Mouse (Mus musculus): Measurements from ENCODE around the gene Zfyve27.

Zfyve27 gene

DNA sequence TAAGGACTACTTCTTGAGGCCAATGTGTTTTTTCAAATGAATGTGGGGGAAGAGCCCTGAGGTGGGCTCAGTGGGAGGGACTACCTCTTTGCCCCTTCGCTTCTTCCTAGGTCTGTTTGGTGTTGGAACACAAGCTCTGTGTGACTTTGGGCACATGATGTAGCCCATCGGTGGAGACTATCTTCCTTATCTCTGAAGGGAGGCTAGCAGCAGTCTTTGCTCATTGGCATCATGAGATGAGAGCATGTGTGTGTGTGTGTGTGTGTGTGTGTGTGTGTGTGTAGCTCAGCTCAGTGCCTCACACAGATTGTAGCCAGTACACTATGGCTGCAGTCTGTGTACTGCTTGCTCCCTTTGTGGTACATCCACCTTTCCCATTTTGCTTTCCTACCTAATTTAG, 13.7 kb downstream of the Zfyve27 start:
- no peak for DNase-seq (ENCODE audit: low read depth, low spot score)

DNA sequence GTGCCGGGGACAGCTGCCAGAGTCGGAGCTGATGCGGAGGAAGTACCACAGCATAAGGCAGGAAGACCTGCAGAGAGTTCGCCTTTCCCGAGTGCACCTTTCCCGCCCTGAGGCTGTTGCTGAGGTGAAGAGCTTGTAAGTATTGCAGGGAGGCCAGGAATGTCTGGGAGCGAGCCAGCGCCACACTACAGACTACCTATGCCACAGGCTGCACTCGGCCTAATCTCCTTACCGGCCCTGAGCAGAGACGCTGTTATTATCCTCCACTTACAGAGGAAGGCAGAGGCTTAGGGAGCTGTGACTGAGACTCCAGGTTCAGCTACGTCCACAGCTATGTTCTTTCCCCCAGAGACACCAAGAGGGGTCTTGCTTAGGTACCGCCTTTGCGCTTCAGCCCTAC, 15.6 kb downstream of the Zfyve27 start:
- DNase-seq (ENCODE audit: low read depth, low spot score) = no peak

DNA sequence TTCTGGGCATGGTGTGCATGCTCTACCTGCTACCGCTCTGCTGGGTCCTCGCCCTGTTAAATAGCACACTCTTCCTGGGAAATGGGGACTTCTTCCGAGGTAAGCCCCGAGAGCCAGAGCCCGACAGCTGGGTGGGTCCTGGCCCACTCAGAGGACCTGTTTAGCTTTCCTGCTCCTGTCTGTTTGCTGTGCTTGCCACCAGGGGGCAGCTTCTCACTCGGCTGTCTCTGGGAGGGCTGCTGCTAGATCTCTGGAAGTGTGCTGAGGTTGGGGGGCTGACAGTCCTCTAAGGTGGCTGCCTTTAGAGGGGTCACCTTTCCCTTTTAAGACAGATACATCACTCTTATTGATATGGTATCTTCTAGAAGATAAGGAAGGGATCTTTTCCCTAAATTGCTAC, 18.9 kb downstream of the Zfyve27 start:
- no peak for DNase-seq (ENCODE audit: low read depth, low spot score)

DNA sequence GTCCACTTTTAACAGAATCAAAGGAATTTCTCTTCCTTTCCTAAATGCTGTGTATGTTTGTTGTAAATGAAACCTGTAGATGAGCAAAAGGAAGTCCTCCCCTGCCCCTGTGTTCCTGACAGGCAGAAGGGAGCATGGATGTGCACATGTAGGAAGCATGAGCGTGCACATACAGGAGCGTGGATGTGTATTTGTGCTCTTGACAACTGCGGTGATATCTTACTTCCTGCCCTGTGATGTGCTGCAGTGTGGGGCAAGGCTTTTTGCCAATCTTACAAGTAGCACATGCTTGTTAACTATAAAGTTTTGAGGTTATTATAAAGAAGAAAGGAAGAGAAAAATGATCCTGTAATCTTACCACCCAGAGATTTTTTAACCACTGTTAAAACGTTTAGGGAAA, 26.0 kb downstream of the Zfyve27 start:
- no peak for DNase-seq (ENCODE audit: low read depth, low spot score)

DNA sequence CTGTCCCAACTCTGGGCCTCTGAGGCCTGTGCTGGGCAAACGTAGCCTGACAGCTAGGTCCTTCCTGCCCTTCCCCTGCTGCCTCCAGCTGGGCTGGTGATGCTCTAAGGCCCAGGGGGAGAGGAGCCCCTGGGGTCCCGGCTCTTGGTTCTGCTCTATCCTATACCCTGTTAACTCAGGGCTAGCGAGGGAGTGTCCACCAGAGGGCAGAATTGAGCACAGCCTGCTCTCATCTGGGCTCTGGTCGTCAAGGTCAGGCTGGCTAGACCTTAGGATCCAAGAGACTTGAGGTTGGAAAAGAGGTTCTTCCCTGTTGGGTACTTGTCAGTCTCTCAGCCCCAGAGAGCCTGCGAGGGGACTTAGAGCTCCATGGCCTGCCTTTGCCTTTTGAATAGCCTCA, 26.7 kb downstream of the Zfyve27 start:
- DNase-seq (ENCODE audit: low read depth, low spot score) = peak; percentile 30

DNA sequence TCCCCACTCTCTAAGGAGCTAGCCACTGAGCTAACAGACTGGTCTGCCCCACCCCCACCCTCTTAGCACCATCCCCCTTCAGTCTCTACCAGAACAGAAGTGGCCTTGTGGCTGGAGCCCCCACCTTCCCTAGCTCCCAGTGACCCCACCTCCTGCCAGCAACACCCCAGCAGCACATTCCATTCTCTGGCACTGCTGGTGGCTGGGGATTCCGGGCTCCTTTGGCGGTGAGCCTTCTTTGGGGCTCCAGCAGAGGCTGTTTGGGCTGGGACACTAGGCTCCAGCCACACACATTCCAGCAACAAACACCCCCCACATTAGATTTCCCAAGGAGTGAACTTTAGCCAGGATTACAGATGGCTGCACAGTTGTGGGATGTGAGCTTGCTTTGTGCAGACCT, 29.6 kb downstream of the Zfyve27 start:
- no peak for DNase-seq (ENCODE audit: low read depth, low spot score)

DNA sequence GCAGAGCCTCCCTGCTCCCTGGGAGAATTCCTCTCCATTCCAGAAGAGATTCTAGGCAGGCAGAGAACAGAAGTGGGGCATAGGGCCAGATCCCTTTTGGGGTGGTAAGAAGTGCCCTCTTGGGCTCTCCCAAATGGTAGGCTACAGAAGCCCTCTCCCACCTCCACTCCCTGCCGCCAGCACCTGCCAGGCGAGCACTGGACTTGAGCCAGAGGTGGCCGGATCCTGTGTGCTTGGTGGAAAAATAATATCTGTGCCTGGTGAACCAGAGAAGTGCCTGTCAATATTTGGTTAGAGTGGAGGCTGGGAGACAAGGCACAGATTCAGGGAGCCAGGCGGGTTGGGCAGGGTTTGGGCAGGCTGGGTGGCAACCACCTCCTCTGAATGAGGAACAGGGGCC, 32.6 kb downstream of the Zfyve27 start:
- DNase-seq (ENCODE audit: low read depth, low spot score) = no peak

DNA sequence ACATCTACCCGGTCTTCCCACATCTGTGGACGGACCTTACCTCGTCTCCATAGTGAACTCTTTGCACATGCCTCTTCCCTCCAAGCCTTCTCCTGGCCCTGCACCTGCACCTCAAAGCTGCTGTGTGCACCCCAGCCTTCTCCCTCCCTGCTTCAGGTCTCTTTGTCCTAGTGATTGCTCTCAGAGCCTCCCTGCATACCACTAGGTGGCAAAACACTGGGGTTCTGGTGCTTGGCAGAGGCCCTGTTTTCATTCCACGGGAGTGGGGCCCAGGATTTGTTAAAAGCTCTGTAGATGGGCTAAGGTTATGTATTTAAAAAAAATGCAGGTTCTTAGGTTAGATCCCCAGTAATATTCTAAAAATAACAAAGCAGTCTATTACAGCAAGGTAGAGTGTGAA, 33.3 kb downstream of the Zfyve27 start:
- DNase-seq (ENCODE audit: low read depth, low spot score) = no peak

DNA sequence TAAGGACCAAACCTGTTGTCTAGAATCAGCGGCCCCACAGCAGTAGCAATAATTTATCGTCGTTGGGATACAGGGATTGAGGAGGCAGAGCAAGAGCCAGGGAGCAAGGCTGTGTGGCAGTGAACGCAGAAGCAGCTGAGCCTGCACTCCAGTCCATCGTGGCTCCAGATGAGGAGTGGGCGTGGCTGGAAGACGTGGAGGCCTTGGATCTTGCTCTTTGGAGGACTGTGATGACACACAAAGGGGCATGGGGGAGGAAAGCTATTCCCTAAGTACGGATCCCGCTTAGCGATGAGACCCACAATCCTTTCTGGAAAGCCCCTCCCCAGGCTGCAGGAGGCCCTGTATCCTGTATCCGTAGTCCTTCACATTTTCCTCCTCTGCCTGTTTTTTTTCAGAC, 34.3 kb downstream of the Zfyve27 start:
- no peak for DNase-seq (ENCODE audit: low read depth, low spot score)

DNA sequence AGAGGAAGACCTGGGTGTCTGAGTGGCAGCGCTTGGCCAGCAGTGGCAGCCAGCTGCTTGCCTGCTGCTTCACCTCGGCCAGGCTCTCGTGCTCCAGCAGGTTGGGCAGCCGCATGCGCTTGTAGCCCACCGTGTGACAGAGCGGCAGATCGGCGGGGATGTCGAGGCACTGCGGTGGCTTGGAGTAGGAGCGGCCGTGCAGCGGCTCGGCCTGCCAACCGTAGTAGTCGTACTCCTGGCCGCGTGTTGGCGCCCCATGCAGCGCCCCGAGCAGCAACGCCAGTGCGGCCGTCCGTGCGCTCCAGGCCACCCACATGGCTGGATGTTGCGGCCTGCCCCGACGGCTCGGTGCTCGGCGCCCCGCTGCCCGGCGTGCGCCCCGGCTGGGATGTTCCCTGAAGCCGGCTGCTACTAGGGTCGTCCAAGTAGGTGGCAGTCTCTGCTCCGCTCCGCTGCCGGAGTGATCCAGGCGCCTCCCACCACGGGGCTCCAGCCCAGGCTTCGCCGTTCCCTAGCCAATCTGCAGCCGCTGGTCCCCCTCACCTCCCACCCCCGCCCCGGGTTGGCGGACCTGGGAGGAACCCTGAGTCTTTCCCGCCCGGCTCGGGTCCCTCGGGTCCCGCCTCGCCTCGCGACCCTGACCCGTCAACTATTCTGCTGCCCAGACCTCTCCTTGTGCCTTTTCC, 38.1 kb downstream of the Zfyve27 start, which contains the start of gene Sfrp5:
Gene Sfrp5, minus strand, starts transcription at position 557 of the 686 bp plus-strand sequence.
- DNase-seq (ENCODE audit: low read depth, low spot score) = no peak

DNA sequence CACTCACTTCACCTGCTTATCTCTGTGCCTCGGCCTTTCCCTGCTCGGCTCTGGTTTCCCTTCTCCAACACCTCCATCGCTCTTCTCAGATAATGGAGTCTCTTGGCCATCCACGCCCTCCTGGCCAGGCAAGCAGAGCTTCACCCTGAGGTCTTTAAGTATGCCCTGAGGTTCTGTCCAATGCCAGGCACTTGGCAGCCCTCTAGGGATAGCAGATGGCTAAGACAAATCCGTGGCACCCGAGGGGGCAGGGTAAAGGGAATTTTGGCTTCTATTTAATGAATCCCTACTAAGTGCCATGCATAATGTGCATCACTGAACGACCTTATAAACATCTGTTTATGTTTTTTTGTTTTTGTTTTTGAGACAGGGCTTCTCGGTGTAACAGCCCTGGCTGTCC, 38.7 kb downstream of the Zfyve27 start:
- DNase-seq (ENCODE audit: low read depth, low spot score) = no peak

DNA sequence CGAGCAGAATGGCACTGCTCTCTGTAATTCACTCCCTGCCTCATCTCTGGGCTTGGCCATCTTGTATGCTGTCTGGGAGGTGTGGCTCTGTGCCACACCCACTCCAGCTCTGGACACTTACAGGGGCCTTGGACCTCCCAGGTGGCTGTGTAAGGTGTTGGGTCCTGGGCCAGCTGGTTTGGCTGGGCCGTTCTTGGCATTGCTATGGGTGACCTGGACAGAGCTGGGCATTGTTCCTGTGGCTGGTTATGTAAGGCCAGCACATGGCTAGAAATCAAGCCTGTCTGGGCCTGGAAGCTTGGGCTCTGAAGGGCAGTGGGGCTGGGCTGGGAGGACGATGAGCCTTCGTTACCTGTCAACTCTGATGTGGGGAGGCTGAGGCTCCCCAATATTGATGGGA, 40.6 kb downstream of the Zfyve27 start:
- no peak for DNase-seq (ENCODE audit: low read depth, low spot score)

DNA sequence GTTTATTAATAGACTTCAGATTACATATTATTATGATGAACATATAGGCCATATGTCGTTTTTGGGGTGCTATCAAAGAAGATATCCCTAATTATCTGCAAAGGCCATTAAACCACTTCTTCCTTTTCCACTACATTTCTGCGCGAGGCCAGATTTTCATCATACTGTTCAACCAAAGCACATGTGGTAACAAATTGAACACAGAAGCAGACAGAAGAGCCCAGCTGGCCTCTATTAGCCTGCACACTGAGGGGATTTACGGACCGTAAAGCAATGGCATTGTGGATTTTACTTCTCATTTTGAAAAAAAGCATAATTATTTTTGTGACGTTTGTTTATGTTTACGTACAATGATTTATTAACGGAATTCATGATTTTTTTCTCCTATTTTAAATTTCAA, 41.5 kb downstream of the Zfyve27 start:
- no peak for DNase-seq (ENCODE audit: low read depth, low spot score)

DNA sequence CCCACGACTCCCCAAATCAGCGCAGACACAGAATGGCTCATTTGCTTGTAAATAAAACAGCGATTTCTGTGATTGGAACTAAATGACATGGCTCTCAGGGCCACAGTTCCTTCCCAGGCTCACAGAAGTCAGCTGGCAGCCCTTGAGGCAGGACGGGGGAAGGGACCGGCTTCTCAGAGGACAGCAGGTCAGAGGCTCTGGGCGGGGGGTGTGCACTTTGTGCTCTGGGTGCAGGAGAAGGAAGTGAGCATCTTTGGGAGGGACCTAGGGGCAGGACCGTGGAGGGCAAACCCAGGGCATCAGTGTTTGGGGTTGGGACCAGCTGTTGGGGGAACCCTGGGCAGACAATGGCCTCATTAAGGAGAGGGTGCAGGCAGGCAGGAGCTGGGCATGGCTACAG, 45.7 kb downstream of the Zfyve27 start:
- DNase-seq (ENCODE audit: low read depth, low spot score) = no peak

DNA sequence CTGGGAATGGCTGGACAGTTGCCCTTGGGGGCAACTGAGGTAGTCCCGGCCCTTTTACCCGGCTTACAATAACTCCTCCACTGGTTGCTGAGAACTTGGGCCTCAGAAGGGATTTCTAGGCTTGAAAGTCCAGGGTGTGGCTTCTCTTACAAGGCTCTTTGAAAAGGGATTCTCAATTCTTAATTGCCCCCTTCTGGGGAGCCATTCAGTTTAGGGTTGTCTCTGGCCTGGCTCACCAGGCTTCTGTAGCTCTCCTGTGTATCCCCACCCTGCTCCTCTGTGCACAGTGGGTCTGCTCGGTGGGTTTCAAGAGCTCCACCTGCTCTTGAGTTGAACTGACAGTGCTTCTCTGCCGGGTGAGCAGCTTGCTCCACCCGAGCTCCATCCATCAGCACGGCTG, 46.2 kb downstream of the Zfyve27 start:
- no peak for DNase-seq (ENCODE audit: low read depth, low spot score)

DNA sequence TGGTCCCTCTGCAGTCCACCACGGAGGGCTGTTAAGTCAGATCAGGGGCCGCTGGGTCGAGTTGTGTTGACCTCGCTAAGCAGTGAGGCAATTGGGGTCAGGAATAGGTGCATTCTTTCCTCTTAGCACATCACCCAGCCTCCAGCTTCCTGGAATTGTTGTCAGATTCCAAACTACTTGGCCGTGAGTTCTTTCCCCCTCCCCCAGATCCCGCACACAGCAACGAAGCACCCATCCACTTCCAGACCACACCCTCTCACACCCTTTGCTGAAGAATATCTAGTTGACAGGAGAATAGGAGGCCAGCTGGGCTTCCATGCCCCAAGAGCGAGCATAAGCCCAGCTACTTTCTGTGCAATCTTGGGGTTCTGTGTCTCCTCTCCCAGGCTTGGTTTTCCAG, 48.2 kb downstream of the Zfyve27 start:
- no peak for DNase-seq (ENCODE audit: low read depth, low spot score)

DNA sequence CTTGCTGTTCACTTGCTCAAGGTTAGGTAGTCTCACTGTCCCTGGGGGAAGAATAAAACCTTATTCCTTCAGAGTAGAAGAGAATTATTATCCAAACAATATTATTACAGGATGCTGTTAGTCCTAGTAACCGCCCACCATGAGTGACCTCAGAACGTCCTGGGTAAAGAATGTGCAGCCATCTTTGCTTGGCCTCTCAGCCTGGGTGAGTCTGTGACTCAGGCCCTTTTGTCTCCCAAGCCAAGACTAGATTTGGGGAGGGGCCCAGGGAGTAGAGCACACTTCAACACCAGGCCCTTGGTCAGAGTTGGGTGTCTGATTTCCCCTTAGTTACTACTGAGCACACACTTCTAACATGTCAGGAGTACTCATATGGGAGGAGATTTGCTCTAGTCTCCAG, 50.9 kb downstream of the Zfyve27 start:
- DNase-seq (ENCODE audit: low read depth, low spot score) = no peak

DNA sequence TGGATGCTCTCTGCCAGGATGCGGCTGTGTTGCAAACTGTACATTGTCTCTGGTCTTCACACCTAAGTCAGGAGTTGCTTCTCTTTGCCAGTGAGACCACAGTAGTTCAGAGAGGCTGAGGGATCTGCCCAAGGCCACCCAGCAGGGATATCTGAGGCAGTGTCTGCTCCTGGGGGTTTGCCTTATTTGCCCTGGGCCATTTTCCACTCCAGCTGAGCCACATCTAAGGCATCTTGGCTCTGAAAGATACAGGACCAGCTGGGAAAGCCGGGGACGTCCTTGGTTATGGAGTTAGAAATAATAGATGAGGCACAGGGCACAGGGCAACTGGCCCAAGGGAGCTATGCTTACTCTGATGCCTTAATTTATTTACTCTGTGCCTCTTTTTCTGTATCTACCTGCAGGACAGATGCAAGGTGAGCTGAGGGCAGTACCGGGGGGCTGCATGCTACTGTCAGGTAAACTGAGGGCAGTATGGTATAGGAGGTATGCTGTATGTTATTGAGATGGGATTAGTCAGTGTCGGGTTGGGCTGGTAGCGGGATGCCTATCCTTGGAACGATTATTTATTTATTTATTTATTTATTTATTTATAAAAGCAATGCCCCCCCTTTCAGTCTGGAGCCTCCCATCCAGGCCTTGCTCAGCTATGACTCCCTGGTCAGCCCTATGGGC, 53.1 kb downstream of the Zfyve27 start:
- no peak for DNase-seq (ENCODE audit: low read depth, low spot score)

DNA sequence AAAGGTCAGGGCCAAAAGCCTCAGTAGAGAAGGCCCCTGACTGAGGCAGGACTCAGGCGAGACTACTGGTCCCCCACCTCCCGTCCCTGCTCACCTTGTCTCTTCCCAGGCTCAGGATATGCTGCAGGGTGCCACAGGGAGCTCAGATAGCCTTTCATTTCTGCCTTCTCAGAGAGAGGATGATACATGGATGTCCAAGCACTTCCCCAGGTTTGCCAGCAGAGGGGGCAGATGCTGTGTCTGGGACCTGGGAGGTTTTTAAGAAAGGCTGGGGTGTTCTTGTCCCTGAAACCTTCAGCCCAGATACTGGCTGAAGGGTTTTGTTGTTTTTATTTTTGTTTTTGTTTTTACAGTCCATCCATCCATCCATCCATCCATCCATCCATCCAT, 53.6 kb downstream of the Zfyve27 start:
- no peak for DNase-seq (ENCODE audit: low read depth, low spot score)

DNA sequence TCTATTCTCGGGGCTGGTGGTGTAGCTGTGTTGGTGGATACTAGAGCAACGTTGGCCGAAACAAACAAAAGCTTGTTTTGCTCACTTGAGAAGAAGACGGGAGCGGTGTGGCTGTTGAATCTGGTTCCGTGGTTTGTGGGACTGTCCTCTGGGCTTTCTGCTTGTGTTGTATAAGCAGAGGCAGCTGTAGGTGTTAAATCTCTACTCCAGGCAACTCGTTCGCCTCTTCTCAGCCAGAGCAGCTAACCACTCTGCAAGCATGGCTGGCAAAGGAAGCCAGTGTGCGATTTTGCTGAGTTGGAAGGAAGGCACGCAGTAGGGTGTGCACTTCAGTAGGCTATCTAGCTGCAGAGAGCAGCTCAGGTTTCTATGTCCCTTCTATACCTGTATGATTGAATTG, 62.7 kb downstream of the Zfyve27 start:
- DNase-seq (ENCODE audit: low read depth, low spot score) = no peak

DNA sequence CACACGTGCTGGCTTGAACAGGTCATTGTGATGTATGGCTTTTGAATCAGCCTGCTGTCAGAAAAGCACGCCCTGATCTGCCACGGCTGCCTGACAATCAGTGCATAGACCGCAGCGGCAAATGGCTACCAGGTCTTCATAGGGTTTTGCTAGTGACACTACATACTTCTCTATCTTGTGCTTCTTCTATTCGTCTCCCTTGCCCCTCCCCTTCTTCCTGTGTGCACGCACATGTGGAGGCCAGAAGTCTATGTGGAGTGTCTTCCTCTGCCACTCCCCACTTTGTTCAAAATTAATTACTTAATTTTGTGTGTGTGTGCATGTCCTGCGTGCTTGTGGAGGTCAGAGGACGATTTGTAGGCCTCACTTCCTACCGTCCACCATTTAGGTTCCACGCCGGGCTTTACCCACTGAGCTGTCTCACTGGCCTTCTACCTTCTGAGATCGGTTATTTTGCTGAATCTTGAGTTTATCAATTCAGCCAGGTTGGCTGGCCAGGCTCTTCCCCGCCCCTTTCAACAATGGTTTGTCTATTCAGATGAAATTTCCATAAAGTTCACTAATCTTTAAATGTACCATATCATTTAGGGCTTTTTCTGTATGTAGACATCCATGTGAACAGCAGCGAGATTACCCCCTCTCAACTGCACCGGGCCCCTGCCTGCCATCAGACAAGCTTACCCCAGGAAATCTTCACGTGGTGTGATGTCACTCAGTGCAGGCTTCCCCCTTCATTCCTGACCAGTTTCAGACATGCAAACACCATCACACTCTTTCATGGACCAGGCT, 65.9 kb downstream of the Zfyve27 start:
- no peak for DNase-seq (ENCODE audit: low read depth, low spot score)

DNA sequence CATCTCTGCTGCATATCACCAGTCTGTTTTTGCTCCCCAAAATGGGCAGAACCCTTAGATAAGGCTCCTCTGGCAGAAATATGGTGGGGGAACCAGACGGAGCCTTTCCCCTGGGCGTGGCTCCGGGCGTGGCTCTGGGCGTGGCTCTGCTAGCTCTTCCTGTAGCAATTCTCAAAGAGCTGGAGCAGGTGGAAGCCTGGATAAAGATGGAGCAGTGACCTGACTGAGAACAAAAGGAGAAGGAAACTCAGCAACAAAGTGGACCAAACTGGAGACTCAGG, 66.5 kb downstream of the Zfyve27 start:
- DNase-seq (ENCODE audit: low read depth, low spot score) = peak; percentile 49

DNA sequence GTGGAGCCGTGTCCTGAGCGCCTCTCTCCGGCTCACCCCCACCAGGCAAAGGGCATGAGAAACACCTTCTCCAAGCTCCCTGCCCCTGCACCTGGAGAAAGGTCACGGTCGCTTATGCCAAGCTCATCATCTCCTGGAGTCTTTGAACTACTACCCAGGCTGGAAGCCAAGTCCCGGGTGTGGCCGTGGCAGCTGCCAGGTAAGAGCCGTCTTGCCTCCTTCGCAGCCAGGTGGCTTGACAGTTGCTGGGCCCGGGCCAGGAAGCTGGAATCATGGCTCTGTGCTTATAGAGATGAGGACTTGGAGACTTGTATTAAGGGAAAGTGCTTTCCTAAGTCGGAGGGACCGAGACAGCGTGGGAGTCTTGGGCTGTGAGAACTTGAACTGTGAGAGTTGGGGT, 67.2 kb downstream of the Zfyve27 start:
- DNase-seq (ENCODE audit: low read depth, low spot score) = no peak

All from c-Kit-negative CD71-positive TER-119-positive erythroid progenitor cells, embryonic 14.5 days (primary cell).